Mouse (Mus musculus) cortical plate, adult 2 months (tissue): Measurements from ENCODE around the gene Zdhhc20.

Source experiments
- CTCF ChIP-seq: fragments of 200-500 bp; IDR thresholded peaks from 2 replicates; pipeline ENCODE4 v1.5.1; 2011; ENCODE audit warnings: mild to moderate bottlenecking, control low read depth, low read length; ENCODE audit not compliant: insufficient read depth; ENCODE audit errors: extremely low read depth
- POLR2A ChIP-seq: fragments of 200-500 bp; IDR thresholded peaks from 2 replicates; pipeline ENCODE4 v1.6.1; 2011; ENCODE audit warnings: mild to moderate bottlenecking, low read length, control low read depth; ENCODE audit not compliant: insufficient read depth; ENCODE audit errors: extremely low read depth

GRCm38 (mm10) chr14:57881793-57882192 lies 8.3 kb downstream of the Zdhhc20 start:
- no peak for TF ChIP-seq CTCF
- TF ChIP-seq POLR2A, result no peak
